Mouse (Mus musculus) testis, adult 2 months (tissue): ENCODE measurements around the gene Klhl10.

Source experiments
- CTCF ChIP-seq: fragments of 200-500 bp; IDR thresholded peaks from 2 replicates; pipeline ENCODE4 v1.5.1; 2012; ENCODE audit warnings: low read depth, mild to moderate bottlenecking, inconsistent platforms, low read length, moderate library complexity; ENCODE audit not compliant: control insufficient read depth, insufficient read depth, insufficient replicate concordance
- POLR2A ChIP-seq: fragments of 200-500 bp; IDR thresholded peaks from 2 replicates; pipeline ENCODE4 v1.6.1; 2012; ENCODE audit warnings: low read depth, mild to moderate bottlenecking, inconsistent platforms, low read length, moderate library complexity; ENCODE audit not compliant: control insufficient read depth

- no peak for TF ChIP-seq POLR2A
- no peak for TF ChIP-seq CTCF
Measured at GRCm38 (mm10) chr11:100465833-100466232, 24.1 kb downstream of the Klhl10 start.
